17 mouse cellular contexts compared by ENCODE assay signal in the genomic region with DNA sequence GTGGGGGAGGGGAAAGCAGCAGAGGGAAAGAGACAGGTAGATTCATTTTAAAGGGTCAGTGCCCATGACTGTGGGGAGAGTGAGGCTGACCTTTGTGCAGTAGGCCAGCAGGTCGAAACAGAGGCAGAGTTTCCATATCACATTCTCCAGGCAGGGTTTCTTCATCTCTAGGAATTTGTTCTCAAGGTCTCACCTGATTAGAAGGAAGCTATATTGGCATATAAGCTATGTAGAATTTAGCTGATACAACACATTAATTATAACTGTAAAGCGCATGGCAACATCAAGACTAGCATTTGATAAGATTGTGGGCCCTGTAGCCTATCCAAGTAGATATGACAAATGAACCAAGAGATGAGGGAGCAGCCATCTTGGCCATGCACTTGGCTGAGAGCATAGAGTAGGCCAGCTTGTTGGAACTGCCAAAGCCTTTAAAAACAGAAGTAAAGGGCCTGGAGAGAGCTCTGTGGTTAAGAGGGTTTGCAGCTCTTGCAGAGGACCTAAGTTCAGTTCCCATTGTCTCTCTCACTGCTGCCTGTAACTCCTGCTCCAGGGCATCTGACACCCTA. TPM values are rescaled to one million over a fixed set of nuclear protein-coding genes. Genes with fewer than 3 reads are reported as not detected.
DNase-seq lines count a peak whose midpoint lies in the region; ATAC-seq and TF ChIP-seq lines count a peak whose summit lies in the region.
"Had no signal": no experiment of that assay in that cellular context is flagged by ENCODE, and none has a peak within 500 bp of the region (broad histone marks: within the 10 kb centered on the region; RNA-seq: fewer than 3 reads in every experiment).

No protein-coding gene starts in this region.

- 55% methylated on average over 2 of the region's 2 CpGs for WGBS in heart, embryonic 12.5 days
- 86% methylated on average over 2 of the region's 2 CpGs for WGBS in intestine, embryonic 14.5 days
- 49% methylated on average over 2 of the region's 2 CpGs for WGBS in liver, embryonic 14.5 days (ENCODE audit: insufficient replicate concordance)
- WGBS in midbrain, embryonic 16.5 days = 94% methylated on average over 2 of the region's 2 CpGs

- H3K9ac ChIP-seq in heart, embryonic 12.5 days = no peak overlapping the region
- H3K9ac ChIP-seq in intestine, embryonic 14.5 days (ENCODE audit: low read length) = no peak overlapping the region
- H3K9ac ChIP-seq in liver, embryonic 14.5 days (replicated peaks) = no peak overlapping the region
- H3K9ac ChIP-seq in midbrain, embryonic 16.5 days (ENCODE audit: low read depth, low read length) = no peak overlapping the region
- H3K9ac ChIP-seq: embryonic facial prominence, embryonic 12.5 days; forebrain, embryonic 12.5 days had no signal

- H3K4me2 ChIP-seq in heart, embryonic 12.5 days = no peak overlapping the region
- H3K4me2 ChIP-seq in intestine, embryonic 14.5 days (ENCODE audit: low read length) = no peak overlapping the region
- H3K4me2 ChIP-seq in liver, embryonic 14.5 days (ENCODE audit: low read depth) = no peak overlapping the region
- no peak overlapping the region for H3K4me2 ChIP-seq in midbrain, embryonic 16.5 days (ENCODE audit: low read length)
- H3K4me2 ChIP-seq: embryonic facial prominence, embryonic 12.5 days; forebrain, embryonic 12.5 days had no signal

- H3K4me1 ChIP-seq in heart, embryonic 12.5 days (replicated peaks) = peaks cover 48% of the 10 kb centered on the region
- peaks cover 59% of the 10 kb centered on the region for H3K4me1 ChIP-seq in bone marrow macrophage, adult 2 months (ENCODE audit: control insufficient read depth, insufficient read depth, low read length)
- peaks cover 21% of the 10 kb centered on the region for H3K4me1 ChIP-seq in intestine, embryonic 14.5 days (replicated peaks; ENCODE audit: control insufficient read depth, insufficient read depth, low read length)
- peaks cover 17 to 28% of the 10 kb centered on the region in 2 experiments for H3K4me1 ChIP-seq in liver, embryonic 14.5 days (replicated peaks; ENCODE audit: control insufficient read depth in 2 of 2, insufficient read depth in 2 of 2, low read length in 1 of 2)
- H3K4me1 ChIP-seq in midbrain, embryonic 16.5 days (ENCODE audit: control insufficient read depth, insufficient read depth, low read length) = no peaks in the 10 kb centered on the region
- H3K4me1 ChIP-seq: embryonic facial prominence, embryonic 12.5 days had no signal

- no peak for ATAC-seq in heart, embryonic 12.5 days (ENCODE audit: insufficient number of reproducible peaks, low FRiP score)
- no peak for ATAC-seq in intestine, embryonic 14.5 days (replicated peaks; ENCODE audit: low FRiP score, low TSS enrichment, low read depth)
- ATAC-seq in liver, embryonic 14.5 days (ENCODE audit: insufficient read depth) = peak; percentile 21; the same call in 1 of the 2 replicates
- no peak for ATAC-seq in midbrain, embryonic 16.5 days
- ATAC-seq: activated CD4-positive, CD25-positive, alpha-beta regulatory T cell, adult 4 months had no signal

- H3K9me3 ChIP-seq in heart, embryonic 12.5 days (replicated peaks) = no peaks in the 10 kb centered on the region
- no peaks in the 10 kb centered on the region for H3K9me3 ChIP-seq in intestine, embryonic 14.5 days (ENCODE audit: control insufficient read depth, low read length)
- no peaks in the 10 kb centered on the region for H3K9me3 ChIP-seq in liver, embryonic 14.5 days (ENCODE audit: control insufficient read depth, low read length)
- H3K9me3 ChIP-seq in midbrain, embryonic 16.5 days (replicated peaks; ENCODE audit: control insufficient read depth, low read length, poor library complexity, severe bottlenecking) = no peaks in the 10 kb centered on the region
- H3K9me3 ChIP-seq: embryonic facial prominence, embryonic 12.5 days; forebrain, embryonic 12.5 days had no signal

- no peak overlapping the region for H3K4me3 ChIP-seq in heart, embryonic 12.5 days
- no peak overlapping the region for H3K4me3 ChIP-seq in bone marrow macrophage, adult 2 months (ENCODE audit: insufficient read depth, low read length)
- no peak overlapping the region for H3K4me3 ChIP-seq in intestine, embryonic 14.5 days (ENCODE audit: low read depth, low read length)
- no peak overlapping the region for H3K4me3 ChIP-seq in liver, embryonic 14.5 days (ENCODE audit: insufficient read depth in 1 of 2, low read depth in 2 of 2, low read length in 2 of 2)
- no peak overlapping the region for H3K4me3 ChIP-seq in midbrain, embryonic 16.5 days (ENCODE audit: low read depth, low read length)
- H3K4me3 ChIP-seq: embryonic facial prominence, embryonic 12.5 days; forebrain, embryonic 12.5 days; myocyte had no signal

- H3K27ac ChIP-seq in heart, embryonic 12.5 days (ENCODE audit: poor library complexity, severe bottlenecking) = peak overlapping the region; percentile 91
- peak overlapping the region; percentile 94 for H3K27ac ChIP-seq in bone marrow macrophage, adult 2 months (ENCODE audit: insufficient read depth, low read depth, low read length)
- no peak overlapping the region for H3K27ac ChIP-seq in intestine, embryonic 14.5 days (ENCODE audit: low read depth)
- H3K27ac ChIP-seq in liver, embryonic 14.5 days = no peak overlapping the region
- no peak overlapping the region for H3K27ac ChIP-seq in midbrain, embryonic 16.5 days (ENCODE audit: low read length)
- H3K27ac ChIP-seq: embryonic facial prominence, embryonic 12.5 days; forebrain, embryonic 12.5 days had no signal

- H3K36me3 ChIP-seq in heart, embryonic 12.5 days = no peaks in the 10 kb centered on the region
- H3K36me3 ChIP-seq in intestine, embryonic 14.5 days (ENCODE audit: control insufficient read depth, insufficient read depth, low read length) = no peaks in the 10 kb centered on the region
- H3K36me3 ChIP-seq in liver, embryonic 14.5 days (replicated peaks; ENCODE audit: control insufficient read depth, insufficient read depth, low read depth) = no peaks in the 10 kb centered on the region
- H3K36me3 ChIP-seq in midbrain, embryonic 16.5 days (ENCODE audit: control insufficient read depth, insufficient read depth, low read length) = no peaks in the 10 kb centered on the region
- H3K36me3 ChIP-seq: embryonic facial prominence, embryonic 12.5 days; forebrain, embryonic 12.5 days had no signal

- no peak for TF ChIP-seq POLR2A in bone marrow macrophage, adult 2 months (IDR thresholded peaks at IDR 0.05; ENCODE audit: borderline replicate concordance, low read depth, low read length)

- TF ChIP-seq EP300 in liver, embryonic 14.5 days (IDR thresholded peaks at IDR 0.05; ENCODE audit: low read depth) = no peak; the same call in 1 of the 2 replicates

- no peaks in the 10 kb centered on the region for H3K27me3 ChIP-seq in heart, embryonic 12.5 days (replicated peaks)
- H3K27me3 ChIP-seq in intestine, embryonic 14.5 days (replicated peaks; ENCODE audit: control insufficient read depth, insufficient read depth, low read length) = no peaks in the 10 kb centered on the region
- no peaks in the 10 kb centered on the region for H3K27me3 ChIP-seq in liver, embryonic 14.5 days (ENCODE audit: control insufficient read depth, insufficient read depth, low read length)
- H3K27me3 ChIP-seq in midbrain, embryonic 16.5 days (ENCODE audit: control insufficient read depth, insufficient read depth, low read depth, low read length) = no peaks in the 10 kb centered on the region
- H3K27me3 ChIP-seq: embryonic facial prominence, embryonic 12.5 days; forebrain, embryonic 12.5 days had no signal

- no peak for TF ChIP-seq CTCF in bone marrow macrophage, adult 2 months (IDR thresholded peaks at IDR 0.05; ENCODE audit: low read depth, low read length)
- no peak for TF ChIP-seq CTCF in liver, embryonic 14.5 days (IDR thresholded peaks at IDR 0.05; ENCODE audit: low read depth)

- DNase-seq in heart, adult 9 months (ENCODE audit: low spot score in 2 of 2) = no peak
- peak; percentile 47 for DNase-seq in intestine, embryonic 14.5 days (ENCODE audit: low spot score)
- no peak for DNase-seq in liver, embryonic 14.5 days (ENCODE audit: low read depth in 3 of 3, low spot score in 3 of 3)
- no peak for DNase-seq in thymus, postnatal 36 days
- no peak for DNase-seq in adrenal gland, postnatal 4 days (ENCODE audit: low spot score in 2 of 2)
- DNase-seq: cerebellum, adult 9-11 months; right cerebral cortex, postnatal 25 days had no signal

RNA-seq across cellular contexts. Expression of a gene that starts 52.3 kb away (rescaled TPM):
- 7.5 and 8.4 TPM in 2 replicates for polyA plus RNA-seq in heart, embryonic 12.5 days (2016; fragmentation: Nextera tagmentation; extraction: Ambion mirVana)
- polyA plus RNA-seq in bone marrow macrophage, adult 2 months (2012; ENCODE audit: insufficient read depth, insufficient read length, missing spikeins) = 22.5 and 23.1 TPM in 2 replicates
- 15.8 TPM in 2 replicates for polyA plus RNA-seq in intestine, embryonic 14.5 days (2014; fragmentation: Nextera tagmentation; extraction: Ambion mirVana)
- 2.4 and 3.1 TPM in 2 replicates for polyA plus RNA-seq in liver, embryonic 14.5 days (2012; rRNA removed)
- 2.8 and 2.9 TPM in 2 replicates for polyA plus RNA-seq in liver, embryonic 14.5 days (2014; fragmentation: Nextera tagmentation; extraction: Ambion mirVana)
- 10 to 100 TPM; 37.6 to 41.6 TPM for total RNA-seq in adrenal gland, postnatal 4 days (2021)
- 12.4 and 12.6 TPM in 2 replicates for polyA plus RNA-seq in midbrain, embryonic 16.5 days (2015; fragmentation: Nextera tagmentation; extraction: Ambion mirVana)

RNA-seq across cellular contexts. Expression of a gene that starts 59.1 kb away (rescaled TPM):
- not detected in 2 replicates for polyA plus RNA-seq in heart, embryonic 12.5 days (2016; fragmentation: Nextera tagmentation; extraction: Ambion mirVana)
- 1.6 and 1.8 TPM in 2 replicates for polyA plus RNA-seq in bone marrow macrophage, adult 2 months (2012; ENCODE audit: insufficient read depth, insufficient read length, missing spikeins)
- polyA plus RNA-seq in intestine, embryonic 14.5 days (2014; fragmentation: Nextera tagmentation; extraction: Ambion mirVana) = not detected in 2 replicates
- polyA plus RNA-seq in liver, embryonic 14.5 days (2012; rRNA removed) = 0.02 TPM in 1 of 2 replicates, not detected in the other
- not detected in 2 replicates for polyA plus RNA-seq in liver, embryonic 14.5 days (2014; fragmentation: Nextera tagmentation; extraction: Ambion mirVana)
- total RNA-seq in adrenal gland, postnatal 4 days (2021) = not detected
- not detected in 2 replicates for polyA plus RNA-seq in midbrain, embryonic 16.5 days (2015; fragmentation: Nextera tagmentation; extraction: Ambion mirVana)
- total RNA-seq: layer of hippocampus, adult 18-20 months had no signal
- polyA plus RNA-seq: hindbrain, embryonic 11.5 days; myocyte; stomach, embryonic 16.5 days had no signal

Comparison
In these comparisons a context has a peak if more than half of its experiments do, and no peak if none do; other contexts are left out.
1. H3K27ac ChIP-seq: peak in heart, embryonic 12.5 days (single experiment) and bone marrow macrophage, adult 2 months (single experiment); none in intestine, embryonic 14.5 days (single experiment), liver, embryonic 14.5 days (single experiment) and midbrain, embryonic 16.5 days (single experiment).